Mouse (Mus musculus): ENCODE measurements at regions not wholly inside any gene's neighbourhood (a gene's known extent, or its start where the extent isn't known, plus 50 kb on each side); places are given as distances from the start of the nearest gene placed in this dataset.

DNA sequence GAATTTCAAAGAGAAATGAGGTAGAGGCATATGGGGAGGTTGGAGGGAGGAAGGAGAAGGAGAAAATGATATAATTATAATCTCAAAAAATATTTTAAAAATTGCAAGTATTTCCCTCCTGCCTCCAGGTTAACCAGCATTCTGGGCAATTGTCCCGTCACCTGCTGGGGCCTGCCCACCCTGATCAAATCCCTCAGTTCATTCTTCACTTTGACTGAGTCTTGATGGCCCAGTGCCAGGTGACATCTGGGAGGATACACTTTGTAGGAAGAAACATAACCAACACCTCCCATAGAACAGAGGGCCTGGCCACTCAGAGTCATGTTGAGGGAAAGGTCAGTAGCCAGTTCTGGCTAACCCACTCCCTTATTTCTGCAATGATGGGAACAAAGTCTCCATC lies 360.8 kb upstream of the Ubash3b start:
- no peaks in the 10 kb centered on the region for H3K27me3 ChIP-seq (replicated peaks; ENCODE audit: control insufficient read depth, insufficient read depth, low read length)
- ATAC-seq (no peak), DNase-seq (ENCODE audit: low spot score) (no peak)
- H3K9me3 ChIP-seq (replicated peaks; ENCODE audit: control insufficient read depth, low read length) = no peaks in the 10 kb centered on the region
- WGBS = 88% methylated on average over 1 of the region's 1 CpGs
- H3K9ac ChIP-seq (ENCODE audit: low read length) = no peak overlapping the region
- H3K27ac ChIP-seq (ENCODE audit: low read depth, low read length) = no peak overlapping the region
- peaks cover 26% of the 10 kb centered on the region for H3K4me1 ChIP-seq (ENCODE audit: control insufficient read depth, insufficient read depth, low read length)
- H3K4me3 ChIP-seq (ENCODE audit: low read depth, low read length) = no peak overlapping the region
- no peak overlapping the region for H3K4me2 ChIP-seq (ENCODE audit: low read length)
- no peaks in the 10 kb centered on the region for H3K36me3 ChIP-seq (ENCODE audit: control insufficient read depth, insufficient read depth, low read length)

DNA sequence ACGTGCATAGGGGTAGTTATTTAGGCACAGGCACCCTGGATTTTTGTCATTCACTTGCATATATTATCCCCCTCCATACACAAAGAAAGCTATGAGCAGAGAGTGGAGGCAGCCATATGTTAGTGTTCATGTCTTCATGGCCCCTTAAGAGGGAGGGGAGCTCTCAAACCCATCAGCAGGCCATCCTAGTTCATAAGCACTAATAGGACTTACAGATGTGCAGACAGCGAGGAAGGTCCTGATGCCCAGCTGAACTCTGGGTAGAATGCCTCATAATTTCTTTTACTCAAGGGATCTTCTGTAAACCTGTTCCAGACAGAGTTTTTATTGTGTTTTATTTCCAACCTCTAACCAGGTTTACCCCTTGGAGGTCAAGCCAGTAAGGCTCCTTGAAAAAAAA lies 356.3 kb upstream of the Ubash3b start:
- Histone ChIP-seq H3K4me1 (ENCODE audit: control insufficient read depth, insufficient read depth, low read length) (0 out of 2 replicates have a peak, but pooled peaks cover 4% of the 10 kb centered on the region), H3K4me3 (ENCODE audit: low read depth, low read length) (no peak overlapping the region), H3K27ac (ENCODE audit: low read depth, low read length) (no peak overlapping the region; the same call in 1 of the 2 replicates), H3K9ac (ENCODE audit: low read length) (no peak overlapping the region), H3K9me3 (replicated peaks; ENCODE audit: control insufficient read depth, low read length) (no peaks in the 10 kb centered on the region), H3K27me3 (replicated peaks; ENCODE audit: control insufficient read depth, insufficient read depth, low read length) (no peaks in the 10 kb centered on the region), H3K4me2 (ENCODE audit: low read length) (no peak overlapping the region), H3K36me3 (ENCODE audit: control insufficient read depth, insufficient read depth, low read length) (no peaks in the 10 kb centered on the region)
- ATAC-seq = peak; percentile 23; the same call in 1 of the 2 replicates
- peak; percentile 7 for DNase-seq (ENCODE audit: low spot score)
- 71% methylated on average over 2 of the region's 2 CpGs for WGBS

DNA sequence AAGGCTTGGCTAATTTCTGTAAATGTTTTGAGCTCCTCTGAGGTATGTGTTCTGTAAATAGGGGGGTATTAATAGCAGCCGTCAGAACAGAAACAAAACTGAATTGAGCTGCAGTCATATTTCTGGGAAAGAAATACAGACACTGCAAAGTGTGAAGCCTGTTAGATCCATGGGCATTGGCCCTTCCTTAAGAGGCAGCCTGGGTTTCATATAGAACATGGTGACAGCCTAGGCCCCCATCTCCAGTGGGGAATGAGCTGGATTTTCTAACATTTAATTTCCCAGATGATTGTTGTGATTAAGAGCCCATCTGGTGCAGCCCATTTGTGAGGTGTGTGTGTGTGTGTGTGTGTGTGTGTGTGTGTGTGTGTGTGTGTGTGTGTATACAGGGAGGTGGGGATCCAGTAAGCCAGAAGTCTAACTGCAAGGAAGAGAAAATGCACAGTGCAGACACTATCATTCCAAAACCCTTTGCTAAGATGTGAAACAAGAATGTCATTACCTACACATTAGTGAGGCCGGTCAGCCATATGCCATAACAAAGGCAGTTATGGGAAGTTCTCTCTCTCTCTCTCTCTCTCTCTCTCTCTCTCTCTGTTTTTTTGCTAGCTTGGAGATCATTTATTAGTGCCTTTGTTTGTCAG lies 355.7 kb upstream of the Ubash3b start:
- H3K27ac ChIP-seq (ENCODE audit: low read depth, low read length) = no peak overlapping the region; the same call in 1 of the 2 replicates
- peak; percentile 11 for DNase-seq (ENCODE audit: low spot score)
- peak; percentile 37; the same call in 1 of the 2 replicates for ATAC-seq
- no peaks in the 10 kb centered on the region for H3K36me3 ChIP-seq (ENCODE audit: control insufficient read depth, insufficient read depth, low read length)
- H3K9ac ChIP-seq (ENCODE audit: low read length) = no peak overlapping the region
- no peak overlapping the region for H3K4me3 ChIP-seq (ENCODE audit: low read depth, low read length)
- 88% methylated on average over 2 of the region's 2 CpGs for WGBS
- H3K4me1 ChIP-seq (ENCODE audit: control insufficient read depth, insufficient read depth, low read length) = 0 out of 2 replicates have a peak, but pooled peaks cover 4% of the 10 kb centered on the region
- H3K9me3 ChIP-seq (replicated peaks; ENCODE audit: control insufficient read depth, low read length) = no peaks in the 10 kb centered on the region
- no peaks in the 10 kb centered on the region for H3K27me3 ChIP-seq (replicated peaks; ENCODE audit: control insufficient read depth, insufficient read depth, low read length)
- H3K4me2 ChIP-seq (ENCODE audit: low read length) = no peak overlapping the region

DNA sequence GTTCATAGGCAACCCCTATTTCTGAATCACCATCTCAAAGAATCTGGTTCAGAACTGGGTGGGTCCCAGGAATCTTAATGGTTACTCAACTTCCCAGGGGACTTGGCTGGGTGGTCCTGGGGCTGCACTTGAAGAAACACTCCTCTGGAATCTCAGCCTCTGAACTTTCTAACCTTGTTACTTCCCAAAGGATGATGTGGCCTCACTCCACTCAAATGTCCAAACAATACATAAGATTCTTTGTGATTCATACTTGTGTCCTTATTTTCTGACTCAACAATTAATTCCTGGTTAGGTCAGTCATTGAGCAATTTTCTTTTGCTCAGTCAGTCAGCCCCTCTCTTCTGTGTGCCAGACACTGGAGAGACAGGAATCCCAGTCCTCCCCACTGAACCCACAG lies 353.7 kb upstream of the Ubash3b start:
- Histone ChIP-seq H3K27me3 (replicated peaks; ENCODE audit: control insufficient read depth, insufficient read depth, low read length) (no peaks in the 10 kb centered on the region), H3K36me3 (ENCODE audit: control insufficient read depth, insufficient read depth, low read length) (no peaks in the 10 kb centered on the region), H3K4me2 (ENCODE audit: low read length) (no peak overlapping the region), H3K9ac (ENCODE audit: low read length) (no peak overlapping the region), H3K27ac (ENCODE audit: low read depth, low read length) (no peak overlapping the region), H3K9me3 (replicated peaks; ENCODE audit: control insufficient read depth, low read length) (no peaks in the 10 kb centered on the region), H3K4me1 (ENCODE audit: control insufficient read depth, insufficient read depth, low read length) (no peaks in the 10 kb centered on the region), H3K4me3 (ENCODE audit: low read depth, low read length) (no peak overlapping the region)
- no peak for ATAC-seq
- DNase-seq (ENCODE audit: low spot score) = no peak

DNA sequence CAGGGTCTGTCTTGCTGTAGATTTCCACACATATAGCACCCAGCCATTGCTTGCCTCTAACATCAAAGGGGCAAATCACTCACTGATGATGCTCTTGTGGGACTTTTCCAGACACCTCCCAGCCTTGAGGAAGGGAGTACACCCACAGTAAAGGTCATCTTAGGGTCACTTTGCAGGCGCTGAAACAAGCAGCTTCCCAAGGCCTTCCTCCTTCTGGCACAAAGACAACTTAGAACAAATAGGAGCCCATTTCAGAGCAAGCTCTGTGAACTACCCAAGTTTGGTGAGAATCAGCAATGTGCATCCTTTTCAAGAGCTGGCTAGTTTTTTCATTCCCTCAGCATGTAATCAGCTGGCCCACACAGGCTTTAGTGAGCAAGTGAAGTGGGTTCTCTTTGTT lies 352.2 kb upstream of the Ubash3b start:
- Histone ChIP-seq H3K4me2 (ENCODE audit: low read length) (no peak overlapping the region), H3K9me3 (replicated peaks; ENCODE audit: control insufficient read depth, low read length) (no peaks in the 10 kb centered on the region), H3K4me3 (ENCODE audit: low read depth, low read length) (no peak overlapping the region), H3K9ac (ENCODE audit: low read length) (no peak overlapping the region), H3K27me3 (replicated peaks; ENCODE audit: control insufficient read depth, insufficient read depth, low read length) (no peaks in the 10 kb centered on the region), H3K27ac (ENCODE audit: low read depth, low read length) (no peak overlapping the region), H3K4me1 (ENCODE audit: control insufficient read depth, insufficient read depth, low read length) (no peaks in the 10 kb centered on the region), H3K36me3 (ENCODE audit: control insufficient read depth, insufficient read depth, low read length) (peaks cover 2% of the 10 kb centered on the region; the same call in 1 of the 2 replicates)
- DNase-seq (ENCODE audit: low spot score) (no peak), ATAC-seq (no peak)
- WGBS = 70% methylated on average over 1 of the region's 1 CpGs

DNA sequence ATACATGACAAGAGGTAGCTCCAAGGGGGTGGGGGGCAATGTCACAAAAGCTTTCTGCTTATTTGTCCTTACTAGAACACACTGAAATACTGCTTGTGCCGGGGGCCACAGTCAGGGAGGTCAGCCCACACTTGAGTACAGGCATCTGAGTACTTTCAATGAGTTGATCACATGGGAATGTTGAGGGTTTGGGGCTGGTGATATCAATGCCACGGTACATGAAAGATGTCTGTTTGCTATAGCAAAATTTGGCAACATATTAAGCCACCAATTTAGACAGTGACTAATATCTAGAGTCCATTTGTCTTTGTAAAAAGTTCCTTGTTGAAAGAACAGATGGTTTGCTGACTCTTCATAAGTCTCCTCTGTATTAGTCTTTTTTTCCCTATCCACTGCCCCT lies 348.1 kb upstream of the Ubash3b start:
- Histone ChIP-seq H3K4me3 (ENCODE audit: low read depth, low read length) (no peak overlapping the region), H3K4me1 (ENCODE audit: control insufficient read depth, insufficient read depth, low read length) (no peaks in the 10 kb centered on the region), H3K9ac (ENCODE audit: low read length) (no peak overlapping the region), H3K27me3 (replicated peaks; ENCODE audit: control insufficient read depth, insufficient read depth, low read length) (no peaks in the 10 kb centered on the region), H3K27ac (ENCODE audit: low read depth, low read length) (no peak overlapping the region), H3K36me3 (ENCODE audit: control insufficient read depth, insufficient read depth, low read length) (peaks cover 10% of the 10 kb centered on the region; the same call in 1 of the 2 replicates), H3K4me2 (ENCODE audit: low read length) (no peak overlapping the region), H3K9me3 (replicated peaks; ENCODE audit: control insufficient read depth, low read length) (no peaks in the 10 kb centered on the region)
- no peak for DNase-seq (ENCODE audit: low spot score)
- no peak for ATAC-seq
- 93% methylated on average over 2 of the region's 2 CpGs for WGBS

DNA sequence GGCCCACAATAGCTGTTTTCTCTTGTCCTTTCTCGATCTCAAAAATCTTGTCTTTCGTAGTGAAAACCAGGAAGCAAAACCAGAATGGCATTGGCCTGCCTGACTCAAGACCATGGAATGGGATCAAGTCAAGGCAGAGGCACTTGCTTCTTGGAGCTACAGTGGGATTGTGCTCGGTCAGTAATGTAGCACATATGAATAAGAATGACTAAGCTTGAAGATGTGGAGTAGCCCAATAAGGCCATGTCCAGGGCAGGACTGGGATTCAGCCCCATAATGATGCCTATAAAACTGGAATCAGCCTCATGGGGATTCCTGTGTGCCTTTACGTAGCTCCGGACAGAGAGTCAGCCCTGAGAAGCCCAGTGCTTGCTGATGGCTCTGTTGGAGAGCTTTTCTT lies 347.2 kb upstream of the Ubash3b start:
- 96% methylated on average over 5 of the region's 5 CpGs for WGBS
- Histone ChIP-seq H3K9ac (ENCODE audit: low read length) (no peak overlapping the region), H3K4me1 (ENCODE audit: control insufficient read depth, insufficient read depth, low read length) (no peaks in the 10 kb centered on the region), H3K27ac (ENCODE audit: low read depth, low read length) (no peak overlapping the region), H3K36me3 (ENCODE audit: control insufficient read depth, insufficient read depth, low read length) (peaks cover 10% of the 10 kb centered on the region; the same call in 1 of the 2 replicates), H3K4me3 (ENCODE audit: low read depth, low read length) (no peak overlapping the region), H3K27me3 (replicated peaks; ENCODE audit: control insufficient read depth, insufficient read depth, low read length) (no peaks in the 10 kb centered on the region), H3K4me2 (ENCODE audit: low read length) (no peak overlapping the region), H3K9me3 (replicated peaks; ENCODE audit: control insufficient read depth, low read length) (no peaks in the 10 kb centered on the region)
- no peak for ATAC-seq
- DNase-seq (ENCODE audit: low spot score) = no peak

DNA sequence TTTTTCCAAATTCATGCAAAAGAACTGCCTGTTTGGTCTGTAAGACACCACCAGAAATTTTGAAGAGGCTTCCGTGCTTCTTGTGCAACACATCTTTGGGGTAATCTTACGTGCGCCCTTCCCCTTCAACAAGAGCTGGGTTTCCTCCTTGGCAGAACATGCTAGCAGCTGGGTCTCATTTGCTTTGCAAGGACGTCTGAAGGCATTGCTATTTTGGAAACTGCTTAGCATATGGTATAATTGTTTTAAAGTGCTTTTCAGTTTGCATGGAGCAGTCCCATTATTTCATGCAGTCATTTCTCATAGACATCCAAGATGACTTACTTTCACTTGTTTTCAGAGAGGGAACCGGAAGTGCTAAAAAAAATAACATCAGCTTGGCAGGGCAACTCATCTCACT lies 336.8 kb upstream of the Ubash3b start:
- Histone ChIP-seq H3K9ac (ENCODE audit: low read length) (no peak overlapping the region), H3K4me3 (ENCODE audit: low read depth, low read length) (no peak overlapping the region), H3K4me1 (ENCODE audit: control insufficient read depth, insufficient read depth, low read length) (no peaks in the 10 kb centered on the region), H3K27ac (ENCODE audit: low read depth, low read length) (no peak overlapping the region), H3K4me2 (ENCODE audit: low read length) (no peak overlapping the region), H3K36me3 (ENCODE audit: control insufficient read depth, insufficient read depth, low read length) (peaks cover 5% of the 10 kb centered on the region; the same call in 1 of the 2 replicates), H3K9me3 (replicated peaks; ENCODE audit: control insufficient read depth, low read length) (no peaks in the 10 kb centered on the region), H3K27me3 (replicated peaks; ENCODE audit: control insufficient read depth, insufficient read depth, low read length) (no peaks in the 10 kb centered on the region)
- ATAC-seq (no peak), DNase-seq (ENCODE audit: low spot score) (peak; percentile 7)
- 85% methylated on average over 5 of the region's 5 CpGs for WGBS

DNA sequence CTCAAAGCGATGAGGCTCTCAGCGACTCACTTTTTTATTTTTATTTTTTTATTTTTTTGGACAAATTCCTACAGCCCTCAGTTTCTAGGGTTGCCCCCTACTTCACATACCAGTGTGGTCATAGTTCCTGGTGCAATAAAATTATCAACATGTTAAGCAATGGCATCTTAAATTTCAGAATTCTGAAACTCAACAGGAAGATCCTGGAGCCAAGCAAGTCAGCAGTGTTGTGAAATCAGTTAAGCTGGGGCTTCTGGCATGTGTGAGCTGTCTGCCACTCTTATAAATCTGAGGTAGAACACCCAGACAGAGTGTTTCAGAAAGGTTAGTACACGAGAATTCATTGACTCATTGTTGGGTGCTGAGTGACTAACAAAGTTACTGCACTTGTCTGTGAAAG lies 328.6 kb upstream of the Ubash3b start:
- H3K9ac ChIP-seq (ENCODE audit: low read length) = no peak overlapping the region
- H3K4me1 ChIP-seq (ENCODE audit: control insufficient read depth, insufficient read depth, low read length) = no peaks in the 10 kb centered on the region
- peaks cover 18% of the 10 kb centered on the region; the same call in 1 of the 2 replicates for H3K36me3 ChIP-seq (ENCODE audit: control insufficient read depth, insufficient read depth, low read length)
- no peaks in the 10 kb centered on the region for H3K9me3 ChIP-seq (replicated peaks; ENCODE audit: control insufficient read depth, low read length)
- 93% methylated on average over 3 of the region's 3 CpGs for WGBS
- ATAC-seq = no peak
- no peak overlapping the region for H3K4me2 ChIP-seq (ENCODE audit: low read length)
- H3K27ac ChIP-seq (ENCODE audit: low read depth, low read length) = no peak overlapping the region
- no peak for DNase-seq (ENCODE audit: low spot score)
- H3K27me3 ChIP-seq (replicated peaks; ENCODE audit: control insufficient read depth, insufficient read depth, low read length) = no peaks in the 10 kb centered on the region
- H3K4me3 ChIP-seq (ENCODE audit: low read depth, low read length) = no peak overlapping the region
